Mouse (Mus musculus) gastrocnemius, postnatal 36 days (tissue): ENCODE measurements around the gene Gpatch3. TPM values are rescaled to one million over a fixed set of nuclear protein-coding genes. Genes with fewer than 3 reads are reported as not detected.

Experiments used
- microRNA-seq, 2 experiments: library from miRNA; unstranded; fragments of <30 nt; microRNA quantifications; one replicate each; pipeline ENCODE4 v1.2.0; 2021
- total RNA-seq, 2 experiments: library from RNA; stranded (reverse); gene quantifications; 2 replicates each; pipeline ENCODE4 v1.2.3; 2021

Gpatch3 gene
- total RNA-seq, 2 experiments from 2014 or later, result 2.6 to 3.3 TPM

Small RNAs within 50 kb of the gene (microRNA-seq; reads per million reads assigned to microRNA genes)
- 0 reads per million in 2 experiments for gene Gm23158

Other genes with a start within 250 kb of the Gpatch3 start
- gene Wdtc1, start 221.3 kb upstream of the Gpatch3 start, total RNA-seq, result 10 to 100 TPM; 85.6 to 88.5 TPM
- gene Slc9a1, start 205.0 kb upstream of the Gpatch3 start, total RNA-seq, result 1 to 10 TPM; 8.3 to 9.8 TPM
- 1 to 10 TPM in 1 of 2 experiments, under 1 TPM in 1; 0.59 to 1.0 TPM for gene Tent5b, start 94.6 kb upstream of the Gpatch3 start, total RNA-seq
- gene Trnp1, start 76.2 kb upstream of the Gpatch3 start, total RNA-seq, result under 1 TPM; 0.56 to 0.81 TPM
- gene Kdf1, start 55.8 kb upstream of the Gpatch3 start, total RNA-seq, result not detected
- 10 to 100 TPM; 41.2 to 45.4 TPM for gene Nudc, start 28.7 kb upstream of the Gpatch3 start, total RNA-seq
- gene Nr0b2, start 21.4 kb upstream of the Gpatch3 start, total RNA-seq, result not detected
- gene Gpn2, start 9.6 kb downstream of the Gpatch3 start, total RNA-seq, result 1 to 10 TPM; 4.7 to 5.7 TPM
- gene Sfn, start 27.4 kb downstream of the Gpatch3 start, total RNA-seq, result 1 to 10 TPM in 1 of 2 experiments, under 1 TPM in 1; 0.94 to 1.2 TPM
- 10 to 100 TPM; 24.5 to 35.2 TPM for gene Zdhhc18, start 75.4 kb downstream of the Gpatch3 start, total RNA-seq
- gene Pigv, start 97.9 kb downstream of the Gpatch3 start, total RNA-seq, result 10 to 100 TPM in 1 of 2 experiments, 1 to 10 TPM in 1; 8.4 to 10.4 TPM
- 10 to 100 TPM; 18.1 to 24.4 TPM for gene Arid1a, start 182.0 kb downstream of the Gpatch3 start, total RNA-seq